Mouse (Mus musculus): ENCODE data around the gene Ccdc73. TPM values are rescaled to one million over a fixed set of nuclear protein-coding genes. Genes with fewer than 3 reads are reported as not detected.
"Not testable (repeated sequence)": the region's sequence is repeated elsewhere in the genome, so short reads cannot be mapped to it uniquely, and the experiment has no call there.

Ccdc73 gene
- total RNA-seq, 2 experiments from 2014 or later: 3.1 to 4.5 TPM

GRCm38 (mm10) chr2:104864176-104864860, 3.3 kb upstream of the Ccdc73 start:
- no peak for DNase-seq (ENCODE audit: low spot score)

DNA sequence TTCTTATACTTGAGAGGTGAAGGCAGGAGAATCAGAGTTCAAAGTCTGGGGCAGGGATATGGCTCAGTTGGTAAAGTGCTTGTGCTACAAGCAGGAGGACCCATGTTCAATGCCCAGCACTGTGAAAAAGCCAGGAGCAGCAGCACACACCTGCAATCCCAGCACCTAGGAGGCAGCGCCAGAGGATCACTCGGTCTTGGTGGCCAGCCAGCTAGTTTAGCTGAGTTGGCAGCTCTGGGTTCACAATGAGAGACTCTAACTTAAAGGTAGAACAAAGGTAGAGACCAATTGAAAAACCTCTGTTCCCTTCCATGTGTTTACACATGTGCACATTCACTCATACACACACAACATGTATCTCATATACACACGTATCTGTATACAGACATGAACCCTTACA, 1.5 kb downstream of the Ccdc73 start:
- no peak for DNase-seq (ENCODE audit: low spot score)

GRCm38 (mm10) chr2:104878794-104879193, 11.2 kb downstream of the Ccdc73 start:
- DNase-seq (ENCODE audit: low spot score): no peak

GRCm38 (mm10) chr2:104886109-104886508, 18.5 kb downstream of the Ccdc73 start:
- no peak for DNase-seq (ENCODE audit: low spot score)

GRCm38 (mm10) chr2:104887331-104887730, 19.7 kb downstream of the Ccdc73 start:
- not testable (repeated sequence) for DNase-seq (ENCODE audit: low spot score)

- DNase-seq (ENCODE audit: low spot score): peak; percentile 62
These were observed 20.4 kb downstream of the Ccdc73 start for GRCm38 (mm10) chr2:104887882-104888566.

DNA sequence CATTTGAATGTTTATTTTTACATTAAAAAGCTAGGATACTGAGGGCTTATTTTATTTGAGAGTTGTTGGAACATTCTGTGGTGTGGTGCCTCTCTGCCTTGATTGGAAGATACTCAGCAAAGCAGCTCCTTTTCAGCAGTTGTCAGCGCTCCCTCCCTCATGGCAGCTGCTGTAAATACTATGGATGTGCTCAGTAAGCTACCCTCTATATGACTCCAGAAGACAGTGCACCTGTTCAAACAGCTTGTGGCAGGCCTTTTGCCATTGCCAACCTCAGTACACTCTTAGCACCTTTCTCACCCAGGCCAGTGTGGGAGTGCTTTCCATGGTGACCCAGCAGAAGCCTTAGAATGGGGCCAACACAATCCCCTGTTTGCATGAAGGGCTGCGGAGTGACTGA, 32.4 kb downstream of the Ccdc73 start:
- DNase-seq (ENCODE audit: low spot score): no peak

DNA sequence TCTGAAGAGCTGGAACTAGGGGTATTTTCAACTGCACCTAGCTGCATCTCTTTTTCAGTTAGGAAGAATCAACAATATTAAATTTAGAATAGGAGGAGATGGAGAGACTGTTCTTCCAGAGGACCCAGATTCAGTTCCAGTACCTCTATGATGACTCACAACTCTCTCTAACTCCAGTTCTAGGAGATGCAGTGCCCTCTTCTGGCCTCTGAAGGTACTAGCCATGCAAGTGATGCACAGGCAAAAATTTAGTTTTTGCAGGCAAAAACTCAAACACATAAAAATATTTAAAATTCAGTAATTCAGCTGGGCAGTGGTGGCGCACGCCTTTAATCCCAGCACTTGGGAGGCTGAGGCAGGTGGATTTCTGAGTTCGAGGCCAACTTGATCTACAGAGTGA, 48.1 kb downstream of the Ccdc73 start:
- DNase-seq (ENCODE audit: low spot score): no peak

GRCm38 (mm10) chr2:104964492-104964891, 96.9 kb downstream of the Ccdc73 start:
- no peak for DNase-seq (ENCODE audit: low spot score)

GRCm38 (mm10) chr2:104981712-104982111, 114.1 kb downstream of the Ccdc73 start:
- no peak for DNase-seq (ENCODE audit: low spot score)

DNA sequence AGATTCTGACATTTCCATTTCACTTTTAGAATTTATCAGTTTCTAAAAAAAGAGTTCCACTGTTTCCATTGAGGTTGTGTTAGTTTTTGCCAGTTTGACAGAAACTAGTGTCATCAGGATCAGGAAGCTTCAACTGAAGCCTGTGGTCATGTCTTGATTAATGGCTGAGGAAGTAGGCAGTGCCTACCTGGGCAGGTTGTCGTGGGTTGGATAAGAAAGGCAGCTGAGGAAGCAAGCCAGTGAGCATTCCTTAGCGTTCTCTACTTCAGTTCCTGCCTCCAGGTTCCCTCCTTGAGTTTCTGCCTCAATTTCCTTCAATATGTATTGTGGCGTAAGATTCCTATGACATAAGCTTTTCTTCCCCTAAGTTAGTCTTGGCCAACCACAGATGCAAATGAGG, 118.2 kb downstream of the Ccdc73 start:
- no peak for DNase-seq (ENCODE audit: low spot score)

DNA sequence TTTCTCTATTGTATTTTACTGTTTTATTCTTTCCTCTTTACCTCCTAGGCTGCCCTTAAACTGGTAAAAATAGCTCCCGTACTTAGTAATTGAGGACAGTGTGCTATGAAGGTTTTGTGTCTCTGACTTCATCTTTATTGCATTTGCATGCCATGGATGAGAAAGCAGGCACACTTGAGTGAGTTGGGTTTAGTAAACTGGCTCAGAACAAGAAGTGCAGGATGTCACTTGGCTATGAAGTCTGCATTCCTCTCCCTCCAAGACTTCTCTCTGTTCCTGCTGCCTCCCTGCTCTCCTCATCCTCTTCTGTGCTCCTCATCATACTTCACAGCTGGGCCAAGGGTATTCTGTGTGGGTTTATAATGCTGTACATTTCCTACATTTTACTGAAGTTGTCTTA, 121.4 kb downstream of the Ccdc73 start:
- DNase-seq (ENCODE audit: low spot score): no peak

GRCm38 (mm10) chr2:104994436-104994835, 126.8 kb downstream of the Ccdc73 start:
- no peak for DNase-seq (ENCODE audit: low spot score)

GRCm38 (mm10) chr2:104996201-104996600, 128.6 kb downstream of the Ccdc73 start:
- DNase-seq (ENCODE audit: low spot score): no peak

GRCm38 (mm10) chr2:105007236-105007635, 139.6 kb downstream of the Ccdc73 start:
- no peak for DNase-seq (ENCODE audit: low spot score)

DNA sequence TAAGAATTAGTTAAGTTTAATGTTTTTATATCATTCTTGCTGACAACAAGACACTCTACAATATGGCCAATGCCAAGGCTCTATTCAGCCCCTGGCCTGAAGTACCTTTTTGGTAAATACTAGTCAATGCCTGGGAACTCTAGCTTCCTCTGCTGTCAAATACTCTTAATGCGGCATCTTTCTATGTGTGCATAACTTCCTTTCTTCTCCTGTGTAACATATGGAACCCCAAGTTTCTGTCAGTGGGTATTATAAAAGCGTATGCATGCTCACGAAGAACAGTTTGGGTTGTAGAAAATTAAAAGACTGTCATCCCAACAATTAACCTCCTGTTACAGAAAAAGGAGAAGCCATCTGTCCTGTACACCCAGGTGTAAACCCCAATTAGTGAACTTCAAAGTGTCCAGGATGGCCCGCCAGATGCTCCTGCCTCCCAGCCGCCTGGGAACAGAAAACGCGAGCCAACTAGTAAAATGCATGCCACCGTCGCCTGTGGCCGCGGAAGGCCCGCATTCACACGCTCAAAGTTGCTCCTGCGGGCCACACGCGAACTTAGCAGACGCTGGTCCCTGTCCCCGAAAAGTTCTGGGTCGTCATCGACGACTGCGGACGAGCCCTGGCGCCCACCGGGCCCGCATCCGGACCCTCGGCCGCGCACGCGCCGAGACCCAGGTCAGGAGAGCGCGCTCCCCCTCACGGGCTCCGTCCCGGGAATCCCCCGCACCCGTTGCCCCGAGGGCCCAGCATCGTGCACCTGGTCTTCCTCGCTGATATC, 148.8 kb downstream of the Ccdc73 start:
- no peak for DNase-seq (ENCODE audit: low spot score)

GRCm38 (mm10) chr2:105016967-105017287, 149.3 kb downstream of the Ccdc73 start, which contains the start of gene Eif3m:
Gene Eif3m (minus strand): TSS chr2:105017080.
- peak; percentile 94 for DNase-seq (ENCODE audit: low spot score)

DNA sequence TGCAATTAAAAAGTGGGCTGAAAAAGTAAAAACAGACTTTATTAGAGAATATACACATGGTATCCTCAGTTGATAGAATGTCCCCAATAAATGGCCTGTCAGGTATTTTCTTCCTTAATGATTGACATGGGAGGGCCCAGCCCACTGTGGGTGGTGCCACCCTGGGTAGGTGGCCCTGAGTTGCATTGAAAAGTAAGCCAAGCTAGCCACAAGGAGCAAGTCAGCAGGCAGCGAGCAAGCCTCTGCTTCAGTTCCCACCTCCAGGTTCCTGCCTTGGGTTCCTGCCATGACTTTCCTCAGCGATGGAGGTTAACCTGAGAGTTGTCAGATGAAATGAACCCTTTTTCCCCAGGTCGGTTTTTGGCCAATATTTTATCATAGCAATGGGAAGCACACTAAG, 150.2 kb downstream of the Ccdc73 start:
- DNase-seq (ENCODE audit: low spot score): no peak

DNA sequence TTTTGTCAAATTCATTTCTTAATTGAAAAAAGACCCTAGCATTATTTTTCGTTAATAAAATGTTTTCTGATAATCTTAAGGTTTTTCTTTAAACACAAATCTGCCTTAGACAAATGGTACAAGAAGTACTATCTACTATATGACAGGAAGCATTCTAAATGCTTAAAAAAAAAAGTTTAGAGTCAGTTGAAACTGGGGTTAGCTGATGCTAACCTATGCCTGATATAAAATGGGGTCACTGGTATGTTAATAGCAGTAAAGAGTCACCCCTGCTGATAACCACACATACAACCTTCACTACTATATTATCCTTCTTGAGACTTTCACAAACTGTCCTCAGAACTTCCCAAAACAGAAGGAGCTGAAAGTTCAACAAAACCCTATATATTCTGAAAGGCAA, 151.9 kb downstream of the Ccdc73 start:
- no peak for DNase-seq (ENCODE audit: low spot score)

DNA sequence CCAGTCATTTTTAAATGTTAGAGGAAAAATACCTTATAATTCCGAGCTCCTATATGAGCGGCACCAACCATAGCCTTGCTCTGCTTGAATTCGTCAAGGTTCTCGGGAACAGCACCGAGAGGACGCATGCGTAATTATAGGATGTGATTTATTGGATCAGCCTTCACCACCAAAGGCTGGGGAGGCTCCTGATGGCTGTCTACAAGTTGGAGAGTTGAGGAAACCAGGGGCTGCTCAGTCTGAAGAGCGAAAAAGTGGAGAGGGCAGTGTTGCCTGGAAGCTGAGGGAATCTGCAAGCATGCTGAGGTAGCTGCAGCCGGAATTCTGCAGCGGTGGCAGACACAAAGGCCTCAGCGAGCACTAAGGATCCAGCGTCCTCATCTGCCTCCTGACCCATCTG, 153.7 kb downstream of the Ccdc73 start:
- DNase-seq (ENCODE audit: low spot score): no peak

- no peak for DNase-seq (ENCODE audit: low spot score)
These were observed 154.2 kb downstream of the Ccdc73 start for GRCm38 (mm10) chr2:105021836-105022235.

- DNase-seq (ENCODE audit: low spot score): no peak
These were observed 155.5 kb downstream of the Ccdc73 start for GRCm38 (mm10) chr2:105023031-105023615.

Measured in gastrocnemius, adult 18-20 months (tissue).